Mouse (Mus musculus) liver, adult 2 months (tissue): Measurements from ENCODE around the gene Ube2j2.

Experiments used
- CTCF ChIP-seq: fragments of 200-500 bp; IDR thresholded peaks from 2 replicates; pipeline ENCODE4 v1.5.1; 2011; ENCODE audit warnings: low read depth, low read length, control low read depth
- POLR2A ChIP-seq: fragments of 200-500 bp; IDR thresholded peaks from 2 replicates; pipeline ENCODE4 v1.6.1; 2011; ENCODE audit warnings: low read length, control low read depth; ENCODE audit not compliant: insufficient read depth; ENCODE audit errors: extremely low read depth

DNA sequence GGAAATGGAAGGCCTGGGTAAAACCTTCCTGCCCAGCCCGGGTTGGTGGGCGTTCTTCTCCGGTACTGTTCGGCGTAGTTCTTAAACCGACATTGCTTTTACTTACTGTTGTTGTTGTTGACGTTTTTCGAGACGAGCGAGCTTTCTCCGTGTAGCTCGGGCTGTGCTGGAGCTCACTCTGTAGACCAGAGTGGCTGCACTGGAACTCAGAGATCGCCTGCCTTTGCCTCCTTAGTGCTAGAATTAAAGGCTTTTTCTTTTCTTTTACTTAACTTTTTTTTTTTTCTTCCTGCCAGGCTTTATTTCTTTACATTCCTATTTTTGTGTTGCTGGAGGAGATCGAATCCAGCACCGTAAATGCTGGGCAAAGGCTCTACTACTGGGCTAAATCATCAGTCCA lies 50.0 kb downstream of the Ube2j2 start:
- TF ChIP-seq CTCF = no peak
- TF ChIP-seq POLR2A = no peak
